Mouse (Mus musculus) embryonic facial prominence, embryonic 14.5 days (tissue): ENCODE data around the gene Nr3c2. TPM values are rescaled to one million over a fixed set of nuclear protein-coding genes. Genes with fewer than 3 reads are reported as not detected.

Source experiments
- ATAC-seq: fragments of 200-750 bp; cut with Nextera tagmentation; 2 replicates; pipeline ENCODE4 v1.8.0; 2017; ENCODE audit warnings: low read depth, moderate number of reproducible peaks, moderate TSS enrichment
- DNase-seq: peaks from one replicate; pipeline ENCODE4 v3.0.0-alpha.2; 2015; ENCODE audit warnings: low spot score
- H3K27ac ChIP-seq: fragments of 300-500 bp; sonication (generic); replicated peaks from 2 replicates; pipeline ENCODE4 v1.5.1; 2014; ENCODE audit warnings: low read depth, mild to moderate bottlenecking, low read length, moderate library complexity
- H3K27me3 ChIP-seq: fragments of 300-500 bp; sonication (generic); replicated peaks from 2 replicates; pipeline ENCODE4 v1.6.1; 2014; ENCODE audit warnings: low read length; ENCODE audit not compliant: control insufficient read depth, insufficient read depth
- H3K36me3 ChIP-seq: fragments of 300-500 bp; sonication (generic); 2 replicates; pipeline ENCODE4 v1.6.1; 2014; ENCODE audit warnings: low read length, mixed read lengths; ENCODE audit not compliant: control insufficient read depth, insufficient read depth
- H3K4me1 ChIP-seq: fragments of 300-500 bp; sonication (generic); 2 replicates; pipeline ENCODE4 v1.6.1; 2014; ENCODE audit warnings: antibody characterized with exemption, low read length; ENCODE audit not compliant: control insufficient read depth, insufficient read depth
- H3K4me2 ChIP-seq: fragments of 300-500 bp; sonication (generic); 2 replicates; pipeline ENCODE4 v1.6.1; 2014; ENCODE audit warnings: low read depth, mild to moderate bottlenecking, low read length, moderate library complexity, mixed read lengths
- H3K4me3 ChIP-seq: fragments of 300-500 bp; sonication (generic); 2 replicates; pipeline ENCODE4 v1.5.1; 2014; ENCODE audit warnings: low read depth, mild to moderate bottlenecking, low read length
- H3K9ac ChIP-seq: fragments of 300-500 bp; sonication (generic); 2 replicates; pipeline ENCODE4 v1.6.1; 2014; ENCODE audit warnings: low read depth, mild to moderate bottlenecking, low read length, moderate library complexity, mixed read lengths
- H3K9me3 ChIP-seq: fragments of 300-500 bp; sonication (generic); 2 replicates; pipeline ENCODE4 v1.6.1; 2016; ENCODE audit warnings: low read length; ENCODE audit not compliant: control insufficient read depth
- WGBS: fragments of 180-500 bp; shearing (Covaris S2); extraction: QIAGEN DNeasy Blood & Tissue Kit; methylation state at CpG from one replicate; pipeline ENCODE4 v1.1.7; 2014; 5-methylcytosine and 5-hydroxymethylcytosine counted together
- polyA plus RNA-seq: library from polyadenylated mRNA; unstranded; fragments of >200 nt; fragmentation: Nextera tagmentation; extraction: Ambion mirVana; gene quantifications from 2 replicates; pipeline ENCODE4 v1.2.1, GENCODE M21; 2014

Gene Nr3c2
- polyA plus RNA-seq, 1 experiment from 2014 or later = 6.5 TPM

DNA sequence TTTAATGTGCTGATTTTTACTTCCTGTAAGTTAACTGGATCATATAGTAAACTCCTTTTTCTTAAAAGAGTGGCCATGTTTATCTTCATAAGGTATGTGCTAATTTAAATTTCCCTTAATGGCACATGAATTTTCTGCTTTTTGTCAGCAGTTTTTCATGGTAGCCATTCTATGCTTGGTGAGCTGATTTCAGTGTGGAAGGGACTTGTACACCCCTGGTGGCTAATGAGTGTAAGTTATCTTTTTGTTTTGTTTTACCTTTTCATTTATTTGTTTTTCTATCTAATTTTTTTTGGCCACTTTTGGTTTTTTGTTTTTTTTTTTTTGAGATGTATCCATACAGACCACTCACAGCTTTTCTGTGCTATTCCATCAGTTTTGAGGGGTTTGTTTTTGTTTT, 340.2 kb downstream of the Nr3c2 start:
- no peaks in the 10 kb centered on the region for H3K27me3 ChIP-seq
- 0 out of 2 replicates have a peak, but pooled peaks cover 3% of the 10 kb centered on the region for H3K4me1 ChIP-seq
- H3K4me3 ChIP-seq = no peak overlapping the region
- no peaks in the 10 kb centered on the region; the same call in 1 of the 2 replicates for H3K36me3 ChIP-seq
- ATAC-seq = no peak
- no peak overlapping the region for H3K4me2 ChIP-seq
- no peak overlapping the region for H3K27ac ChIP-seq
- H3K9me3 ChIP-seq = no peaks in the 10 kb centered on the region
- no peak for DNase-seq
- H3K9ac ChIP-seq = no peak overlapping the region

DNA sequence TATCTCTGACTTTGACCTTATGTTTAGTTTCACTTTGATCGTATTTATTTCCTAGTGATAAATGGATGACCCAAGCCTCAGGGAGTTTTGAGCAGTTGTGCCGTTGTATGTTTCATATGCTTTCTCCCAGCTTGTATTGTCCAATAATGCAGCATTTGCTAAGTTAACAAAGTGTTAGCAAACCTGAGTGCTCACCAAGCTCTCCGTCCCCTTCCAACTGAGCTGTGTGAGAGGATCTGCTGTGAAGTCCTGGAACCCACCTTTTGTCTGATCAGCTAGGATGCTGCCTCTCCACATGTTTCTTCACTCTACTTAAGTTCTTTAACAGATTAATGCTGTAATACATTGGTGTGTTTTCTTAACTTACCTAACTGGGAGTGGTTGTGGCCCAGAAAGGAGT, 342.1 kb downstream of the Nr3c2 start:
- Histone ChIP-seq H3K4me1 (0 out of 2 replicates have a peak, but pooled peaks cover 3% of the 10 kb centered on the region), H3K27ac (no peak overlapping the region), H3K27me3 (no peaks in the 10 kb centered on the region), H3K4me3 (no peak overlapping the region), H3K36me3 (peaks cover under 1% of the 10 kb centered on the region; the same call in 1 of the 2 replicates), H3K9me3 (no peaks in the 10 kb centered on the region), H3K9ac (no peak overlapping the region), H3K4me2 (no peak overlapping the region)
- DNase-seq (no peak), ATAC-seq (no peak)
- 96% methylated on average over 3 of the region's 3 CpGs for WGBS

DNA sequence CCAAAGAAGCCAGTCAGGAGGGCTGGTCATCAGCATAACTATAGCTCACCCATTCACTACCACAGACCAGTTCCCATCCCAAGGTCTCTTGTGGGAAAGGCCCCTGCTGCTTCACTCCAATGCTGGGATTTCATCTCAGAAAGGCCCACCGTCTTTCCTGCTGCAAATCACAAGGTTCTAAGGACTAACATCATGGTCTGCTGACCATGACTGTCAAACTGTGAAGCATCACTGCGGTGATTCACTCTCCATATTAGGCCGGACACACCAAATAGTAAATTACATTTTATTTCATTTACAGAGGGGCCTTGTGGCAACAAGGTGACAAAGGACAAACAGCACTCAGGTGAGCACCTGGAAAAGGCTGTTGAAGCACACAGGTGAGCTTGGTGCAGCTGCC, 350.9 kb downstream of the Nr3c2 start:
- H3K36me3 ChIP-seq = peaks cover 24% of the 10 kb centered on the region
- H3K9ac ChIP-seq = no peak overlapping the region
- no peak overlapping the region for H3K4me3 ChIP-seq
- H3K9me3 ChIP-seq = no peaks in the 10 kb centered on the region
- 90% methylated on average over 3 of the region's 3 CpGs for WGBS
- ATAC-seq = no peak
- H3K27ac ChIP-seq = no peak overlapping the region
- DNase-seq = no peak
- no peaks in the 10 kb centered on the region for H3K4me1 ChIP-seq
- H3K4me2 ChIP-seq = no peak overlapping the region
- H3K27me3 ChIP-seq = no peaks in the 10 kb centered on the region

DNA sequence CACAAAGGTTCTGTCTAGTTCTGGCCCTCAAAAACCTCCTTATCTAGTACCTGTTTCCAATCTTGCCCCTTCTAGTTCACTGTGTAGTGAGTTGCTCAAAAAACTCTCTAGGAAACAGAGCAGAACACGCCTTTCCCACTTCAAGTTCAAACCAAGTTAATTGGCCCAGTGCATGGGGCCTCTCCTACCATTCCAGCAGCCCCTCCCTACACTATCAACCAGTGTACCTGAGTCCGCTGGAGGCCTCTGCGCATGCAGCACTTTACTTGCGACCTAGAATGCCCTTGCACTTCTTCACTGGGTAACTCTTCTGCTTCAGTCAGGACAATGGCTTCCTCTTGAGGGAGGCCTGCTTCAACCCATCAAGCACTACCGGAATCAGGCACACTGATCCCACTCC, 351.9 kb downstream of the Nr3c2 start:
- H3K4me3 ChIP-seq = no peak overlapping the region
- DNase-seq = no peak
- H3K4me1 ChIP-seq = no peaks in the 10 kb centered on the region
- 87% methylated on average over 5 of the region's 5 CpGs for WGBS
- no peak for ATAC-seq
- H3K27ac ChIP-seq = no peak overlapping the region
- no peak overlapping the region for H3K9ac ChIP-seq
- no peak overlapping the region for H3K4me2 ChIP-seq
- H3K9me3 ChIP-seq = no peaks in the 10 kb centered on the region
- peaks cover 31% of the 10 kb centered on the region for H3K36me3 ChIP-seq
- H3K27me3 ChIP-seq = no peaks in the 10 kb centered on the region

DNA sequence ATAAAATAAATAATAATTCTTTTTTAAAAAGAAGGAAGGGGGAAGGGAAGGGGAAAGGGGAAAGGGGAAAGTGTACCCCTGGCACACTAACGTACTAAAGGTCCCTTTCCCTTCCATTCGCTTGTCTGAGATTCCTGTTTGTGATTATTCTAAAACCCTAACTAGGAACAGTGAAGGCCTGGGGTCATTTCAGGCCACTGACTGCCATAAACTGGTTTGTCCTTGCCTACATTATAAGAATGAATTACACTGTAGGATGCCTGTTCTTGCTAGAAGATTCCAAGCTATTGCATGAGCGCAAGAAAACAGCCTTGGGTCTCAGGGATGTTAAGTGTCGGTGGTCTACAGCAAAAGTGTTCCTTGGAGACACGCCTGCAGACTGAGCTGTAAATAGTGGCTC, 355.2 kb downstream of the Nr3c2 start:
- H3K36me3 ChIP-seq = peaks cover 41% of the 10 kb centered on the region; the same call in 1 of the 2 replicates
- ATAC-seq (no peak), DNase-seq (no peak)

DNA sequence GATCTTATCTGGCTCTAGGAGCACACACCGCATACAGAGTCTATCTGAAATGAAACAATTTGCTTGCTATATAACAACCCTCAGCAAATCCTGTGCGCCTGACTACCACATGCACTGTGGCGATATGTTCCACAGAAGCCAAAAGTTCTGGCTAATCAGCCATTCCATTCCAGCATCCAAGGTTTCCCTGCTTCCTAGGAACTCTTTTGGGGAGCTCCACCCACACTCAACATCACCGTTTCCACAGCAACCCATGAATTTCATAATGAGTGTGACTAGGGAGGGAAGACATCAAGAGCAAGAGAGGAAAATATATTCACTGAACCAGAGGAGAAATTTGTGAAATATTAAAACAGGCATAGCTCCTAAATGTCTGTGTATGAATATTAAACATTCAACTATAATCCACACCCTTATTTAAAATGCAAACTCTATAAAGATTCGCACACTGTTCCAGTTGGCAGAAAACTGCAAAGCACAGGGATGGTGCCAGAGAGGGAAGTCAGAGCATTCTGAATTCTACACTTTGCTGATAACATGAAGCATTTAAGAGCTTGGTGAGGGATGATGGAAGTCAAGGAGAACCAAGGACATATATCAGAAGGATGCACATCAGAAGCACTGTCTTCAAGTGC, 357.3 kb downstream of the Nr3c2 start:
- Histone ChIP-seq H3K36me3 (peaks cover 34% of the 10 kb centered on the region; the same call in 1 of the 2 replicates), H3K4me2 (no peak overlapping the region), H3K9ac (no peak overlapping the region), H3K4me1 (no peaks in the 10 kb centered on the region), H3K27me3 (no peaks in the 10 kb centered on the region), H3K27ac (no peak overlapping the region), H3K9me3 (no peaks in the 10 kb centered on the region), H3K4me3 (no peak overlapping the region)
- DNase-seq (no peak), ATAC-seq (no peak)
- 92% methylated on average over 5 of the region's 5 CpGs for WGBS

More for the DNA sequence above, 355.2 kb downstream of the Nr3c2 start:
- Histone ChIP-seq H3K27ac (no peak overlapping the region), H3K4me2 (no peak overlapping the region), H3K4me3 (no peak overlapping the region), H3K4me1 (no peaks in the 10 kb centered on the region), H3K9me3 (no peaks in the 10 kb centered on the region), H3K27me3 (no peaks in the 10 kb centered on the region), H3K9ac (no peak overlapping the region)
- WGBS = 70% methylated on average over 5 of the region's 5 CpGs

DNA sequence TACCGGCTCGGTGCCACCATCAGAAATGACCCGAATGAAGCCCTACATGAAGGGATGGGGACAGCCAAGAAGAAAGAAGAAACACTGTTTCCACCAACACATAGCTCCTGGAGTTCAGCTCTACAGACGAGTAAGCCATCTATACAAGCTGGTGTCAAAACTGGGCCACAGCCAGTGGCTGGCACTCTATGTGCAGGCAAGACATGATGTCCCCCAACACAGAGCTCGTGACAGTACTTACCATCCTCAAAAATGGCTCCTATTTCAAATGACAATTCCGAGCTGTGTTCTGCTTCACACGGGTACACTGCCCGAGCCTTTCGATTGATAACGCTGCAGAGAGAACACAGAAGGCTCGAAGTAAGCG, 357.8 kb downstream of the Nr3c2 start:
- DNase-seq = no peak
- no peaks in the 10 kb centered on the region for H3K27me3 ChIP-seq
- no peaks in the 10 kb centered on the region for H3K4me1 ChIP-seq
- H3K4me2 ChIP-seq = no peak overlapping the region
- ATAC-seq = no peak
- no peak overlapping the region for H3K4me3 ChIP-seq
- no peak overlapping the region for H3K9ac ChIP-seq
- no peaks in the 10 kb centered on the region for H3K9me3 ChIP-seq
- peaks cover 34% of the 10 kb centered on the region; the same call in 1 of the 2 replicates for H3K36me3 ChIP-seq
- no peak overlapping the region for H3K27ac ChIP-seq
- 92% methylated on average over 12 of the region's 12 CpGs for WGBS

DNA sequence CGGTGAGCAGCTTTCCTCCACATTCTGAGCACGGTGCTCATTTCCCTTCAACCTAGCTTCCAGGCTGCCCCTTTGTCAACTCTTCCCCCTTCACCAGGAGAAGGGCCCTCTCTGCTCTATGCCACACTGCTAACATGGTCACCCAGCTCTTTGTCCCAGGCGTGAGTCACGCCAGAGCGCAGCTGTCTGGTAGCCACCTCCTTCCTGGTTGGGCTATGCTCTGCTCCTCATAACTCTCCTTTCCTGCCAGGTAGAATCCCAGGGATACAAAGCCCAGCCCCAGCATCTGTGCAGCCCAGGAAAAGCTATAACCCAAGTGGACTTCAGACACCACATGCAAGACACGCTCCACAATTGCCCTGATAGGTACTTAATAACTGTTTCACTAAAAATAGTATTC, 362.0 kb downstream of the Nr3c2 start:
- no peak for DNase-seq
- Histone ChIP-seq H3K9ac (no peak overlapping the region), H3K27me3 (no peaks in the 10 kb centered on the region), H3K9me3 (no peaks in the 10 kb centered on the region), H3K4me2 (no peak overlapping the region), H3K27ac (no peak overlapping the region), H3K36me3 (peaks cover 26% of the 10 kb centered on the region; the same call in 1 of the 2 replicates), H3K4me1 (no peaks in the 10 kb centered on the region), H3K4me3 (no peak overlapping the region)
- no peak for ATAC-seq
- 90% methylated on average over 6 of the region's 6 CpGs for WGBS
